Mouse (Mus musculus) spleen, embryonic (tissue): Measurements from ENCODE around the gene Itgam.
"Not testable (repeated sequence)": the region's sequence is repeated elsewhere in the genome, so short reads cannot be mapped to it uniquely, and the experiment has no call there.

Source experiments
- CTCF ChIA-PET: fragments of 350-600 bp; sonication (Branson Sonifier 250); formaldehyde crosslinking; loops from one replicate; lab custom pipeline; 2022; lab: Charles Lee

Gene Itgam

DNA sequence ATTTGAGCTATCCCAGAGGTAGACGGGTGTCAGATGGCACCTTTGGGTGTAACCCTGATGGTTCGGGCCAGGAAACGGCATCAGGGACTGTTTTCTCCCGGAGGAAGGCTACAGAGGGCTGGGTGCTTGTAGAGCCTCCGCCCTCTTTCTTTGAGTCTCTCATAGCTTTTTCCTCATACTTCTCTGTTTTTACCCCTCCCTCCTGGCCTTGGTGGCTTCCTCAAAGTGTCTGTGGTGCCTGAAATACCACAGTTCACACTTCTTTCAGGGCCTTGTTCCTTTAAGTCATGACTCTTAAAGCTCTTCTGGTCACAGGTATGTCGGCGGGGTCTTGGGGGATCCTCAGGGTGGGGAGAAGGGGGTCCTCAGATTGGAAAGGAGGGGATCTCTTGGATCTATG lies at the start of gene Itgam, which contains the start of gene Gm49368:
Gene Itgam, plus strand, starts transcription at position 185 of the 400 bp plus-strand sequence.
Gene Gm49368, plus strand, starts transcription at position 228 of the 400 bp plus-strand sequence.
- CTCF ChIA-PET, result interaction anchor here (0.6 kb wide), 3 partner anchors 40 to 222 kb away, joined by 3 read pairs; no protein-coding TSS in a partner anchor

DNA sequence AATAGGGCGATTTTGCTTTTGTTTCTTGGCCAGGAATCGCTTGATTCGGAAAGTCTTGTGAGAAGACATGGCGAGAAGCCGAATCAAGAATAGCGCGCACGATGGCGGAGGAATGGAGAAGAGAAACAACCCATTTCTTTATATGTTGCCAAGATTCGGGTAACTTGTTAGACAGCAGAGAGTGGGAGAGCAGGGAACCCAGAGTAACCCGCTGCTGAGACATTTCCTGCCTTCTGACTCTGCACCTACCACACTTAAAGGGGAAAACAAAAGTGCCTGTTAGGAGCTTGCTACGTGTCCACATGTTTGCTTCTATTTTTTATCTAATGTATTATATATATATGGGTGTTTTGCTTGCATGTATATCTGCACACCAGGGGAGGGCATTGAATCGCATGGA lies 49.3 kb upstream of the Itgam start:
- CTCF ChIA-PET, result no interaction called here

DNA sequence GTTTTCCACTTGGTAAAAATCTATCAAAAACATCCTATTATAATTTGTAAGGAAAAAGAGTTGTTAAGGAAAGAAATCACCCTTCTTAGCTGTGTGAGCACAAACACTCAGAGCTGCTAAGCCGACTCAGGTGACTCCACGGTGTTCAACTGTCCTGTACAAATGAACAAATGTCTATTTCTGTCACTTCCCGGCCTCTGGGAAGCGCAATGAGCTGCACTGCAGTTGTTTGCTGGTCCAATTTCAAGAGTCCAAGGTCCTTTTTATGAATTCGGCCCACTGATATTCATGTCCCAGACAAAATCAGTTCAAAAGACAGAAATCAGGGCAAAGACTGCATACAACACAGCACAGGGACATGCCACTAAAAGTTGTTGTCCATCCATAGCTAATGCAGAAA lies 46.3 kb upstream of the Itgam start:
- CTCF ChIA-PET, result not testable (repeated sequence)

DNA sequence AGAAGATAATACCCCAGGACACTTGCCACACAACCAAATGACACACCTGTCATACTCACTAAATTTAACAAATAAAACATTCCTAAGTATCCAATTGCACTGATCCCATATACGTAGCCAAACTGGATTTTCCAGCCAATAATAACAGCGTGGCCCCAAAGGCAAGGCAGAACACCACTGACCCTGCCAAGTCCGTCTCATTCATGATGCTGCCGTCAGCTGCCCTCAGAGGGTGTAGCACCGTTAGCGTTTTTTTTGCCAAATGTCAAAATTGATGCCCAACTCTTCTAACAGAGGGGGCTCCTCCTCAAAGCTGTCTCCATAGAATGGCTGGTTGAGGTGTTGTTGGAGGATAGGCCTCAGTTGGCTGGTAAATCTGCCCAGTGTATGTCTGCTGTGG lies 45.8 kb upstream of the Itgam start:
- CTCF ChIA-PET, result interaction anchor here (0.6 to 0.7 kb wide), 2 partner anchors 41 to 550 kb away, joined by 3 read pairs; no protein-coding TSS in a partner anchor

DNA sequence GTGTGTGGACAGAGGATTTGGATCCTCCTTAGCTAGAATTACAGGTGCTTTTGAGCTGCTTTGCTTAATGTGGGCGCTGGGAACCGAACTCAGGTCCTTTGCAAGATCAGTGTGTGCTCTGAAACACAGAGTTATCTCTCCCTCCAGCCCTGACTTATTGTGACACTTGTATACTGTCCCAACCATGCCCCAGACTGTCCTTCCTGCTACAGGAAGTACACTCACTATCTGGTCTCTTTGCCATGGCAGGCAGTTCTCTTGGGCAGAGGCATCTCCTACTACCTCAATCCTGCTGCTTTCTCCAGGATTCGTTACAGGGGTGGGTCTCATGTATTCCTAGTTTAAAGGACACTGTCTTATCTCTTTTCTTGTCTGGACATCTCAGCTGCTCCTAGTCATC lies 44.2 kb upstream of the Itgam start:
- CTCF ChIA-PET, result no interaction called here

DNA sequence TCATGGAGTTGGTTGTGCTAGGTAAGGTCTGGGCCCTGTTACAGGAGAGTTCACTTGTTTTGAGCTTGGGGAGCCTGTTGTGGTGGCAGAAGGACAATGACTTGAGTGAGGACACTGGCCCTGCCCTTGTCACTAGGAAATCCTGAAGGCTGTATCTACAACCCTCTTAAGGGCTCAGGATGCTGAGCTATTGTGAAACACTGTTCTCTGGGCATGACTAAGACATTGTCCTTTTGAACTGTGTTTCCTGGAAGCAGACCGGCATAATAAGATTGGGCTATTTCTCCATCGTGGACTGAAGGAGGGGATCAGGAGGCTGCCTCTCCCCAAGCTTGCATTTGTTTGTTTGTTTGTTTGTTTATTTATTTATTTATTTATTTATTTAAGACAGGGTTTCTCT lies 43.3 kb upstream of the Itgam start:
- CTCF ChIA-PET, result interaction anchor here (0.5 kb wide), 1 partner anchor 224 kb away, joined by 4 read pairs; no protein-coding TSS in a partner anchor

DNA sequence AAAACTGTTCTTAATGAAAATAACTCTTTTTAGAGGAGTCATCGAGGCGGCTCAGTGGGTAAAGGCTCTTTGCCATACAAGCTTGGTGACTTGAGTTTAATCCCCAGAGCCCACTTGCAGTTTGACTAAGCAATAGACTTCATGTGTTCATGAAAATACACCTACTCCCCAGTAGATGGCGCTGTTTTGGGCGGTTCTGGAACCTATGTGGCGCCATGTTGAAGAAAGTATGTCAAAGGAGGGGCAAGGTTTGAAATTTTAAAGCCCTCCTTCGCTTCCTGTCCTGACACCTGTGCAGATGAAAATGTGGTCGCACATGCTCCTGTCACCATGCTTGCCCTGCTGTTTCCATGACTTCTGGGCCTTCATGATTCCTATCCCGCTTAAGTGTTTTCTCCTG lies 39.5 kb upstream of the Itgam start:
- CTCF ChIA-PET, result interaction anchor here (0.5 kb wide), 1 partner anchor 39 kb away, joined by 3 read pairs; the partner anchor contains the start of genes Gm49368 and Itgam

DNA sequence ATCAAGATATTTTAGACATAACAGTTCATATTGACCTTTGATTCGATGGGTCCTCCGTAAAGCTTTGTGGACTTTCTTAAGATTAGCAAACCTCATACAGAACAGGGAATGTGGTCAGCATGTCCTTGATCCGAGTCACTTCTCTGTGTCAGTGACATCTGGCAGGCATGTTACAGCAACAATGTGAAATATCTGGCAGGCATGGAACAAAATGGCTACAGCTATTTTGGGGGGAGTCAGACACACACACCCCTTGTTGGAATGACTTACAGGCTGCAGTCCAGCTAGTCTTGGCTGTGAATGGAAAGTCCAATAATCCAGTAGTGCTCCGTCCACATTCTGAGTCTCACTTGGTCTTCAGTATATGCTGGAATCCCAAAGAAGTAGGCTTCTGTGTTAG lies 38.9 kb upstream of the Itgam start:
- CTCF ChIA-PET, result no interaction called here

DNA sequence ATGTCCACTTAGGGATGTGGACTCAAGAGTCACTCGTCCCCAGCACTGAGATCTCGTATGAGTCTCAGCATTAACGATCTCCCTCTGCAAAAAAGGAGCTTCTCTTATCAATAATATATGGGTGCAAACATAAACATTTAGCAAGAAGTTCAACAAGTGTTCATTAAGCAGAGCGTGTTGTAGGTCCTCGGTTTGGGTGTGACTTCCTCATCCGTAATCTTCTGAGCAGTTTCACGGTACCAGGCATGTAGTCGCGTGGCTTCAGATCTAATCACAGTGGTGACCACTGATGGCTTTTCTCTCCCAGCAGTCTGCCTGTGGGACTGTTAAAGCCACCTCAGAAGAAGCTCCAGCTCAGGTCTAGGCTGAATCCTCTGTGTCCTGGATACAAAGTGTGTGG lies 38.1 kb upstream of the Itgam start:
- CTCF ChIA-PET, result no interaction called here

DNA sequence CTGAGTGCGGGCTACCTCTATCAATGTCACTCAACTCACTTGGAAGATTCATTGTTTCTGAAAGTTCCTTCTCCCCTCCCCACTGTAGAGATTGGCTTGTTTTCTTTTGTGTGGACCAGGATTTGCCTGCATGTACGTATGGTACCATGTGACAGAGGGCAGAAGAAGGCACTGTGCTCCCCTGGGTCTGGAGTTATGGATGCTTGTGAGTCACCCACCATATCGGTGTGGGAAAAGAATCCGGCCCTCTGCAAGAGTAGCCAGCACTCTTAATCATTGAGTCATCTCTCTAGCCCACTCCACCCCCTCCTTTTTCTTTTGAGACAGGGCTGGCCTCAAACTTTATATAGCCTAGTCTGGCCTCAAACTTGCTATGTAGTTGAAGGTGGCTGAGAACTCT lies 37.5 kb upstream of the Itgam start:
- CTCF ChIA-PET, result interaction anchor here (0.6 kb wide), 1 partner anchor 42 kb away, joined by 5 read pairs; no protein-coding TSS in a partner anchor

DNA sequence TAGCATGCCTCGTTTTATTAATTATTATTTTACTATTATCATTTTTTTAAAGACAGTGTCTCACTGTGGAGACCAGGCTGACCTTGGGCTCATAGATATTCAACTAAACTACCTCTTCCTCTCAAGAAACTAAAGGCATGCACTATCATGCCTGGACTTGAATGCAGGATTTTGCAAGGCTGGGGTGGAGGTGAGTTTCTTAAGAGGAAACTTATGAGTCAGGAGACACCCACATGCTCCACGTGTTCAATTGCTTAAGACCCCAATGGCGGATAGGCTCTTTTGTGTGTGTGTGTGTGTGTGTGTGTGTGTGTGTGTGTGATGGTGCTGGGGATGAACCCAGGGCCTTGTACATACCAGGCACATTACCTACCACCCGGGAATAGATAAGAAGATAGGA lies 37.1 kb upstream of the Itgam start:
- CTCF ChIA-PET, result interaction anchor here (0.6 kb wide), 1 partner anchor 42 kb away, joined by 5 read pairs; no protein-coding TSS in a partner anchor

DNA sequence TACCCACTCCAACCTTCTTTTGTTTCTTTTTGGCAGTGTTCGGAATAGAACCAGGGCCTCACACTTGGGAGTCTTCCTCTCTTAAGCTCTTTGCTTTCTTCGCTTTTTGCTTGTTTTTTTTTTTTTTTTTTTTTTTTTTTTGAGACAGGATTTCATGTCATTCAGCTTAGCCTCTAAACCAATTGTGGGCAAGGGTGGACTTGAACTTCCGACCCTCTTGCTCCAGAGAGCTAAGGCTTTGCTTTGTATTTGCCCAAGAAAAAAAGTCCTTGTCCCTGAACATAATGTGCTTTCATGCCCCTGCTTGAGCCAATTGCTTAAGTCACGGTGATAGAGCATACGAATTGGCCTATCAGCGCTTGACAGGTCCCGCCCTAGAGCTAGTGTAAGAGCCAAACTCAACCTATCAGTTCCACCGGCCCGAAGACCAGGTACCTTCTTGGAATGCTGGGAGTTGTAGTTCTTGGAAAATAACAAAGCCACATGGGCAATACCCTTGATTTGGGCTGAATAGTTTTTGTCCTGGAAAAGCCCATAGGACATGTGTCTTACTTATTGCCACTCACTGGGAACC lies 30.9 kb upstream of the Itgam start:
- CTCF ChIA-PET, result no interaction called here

DNA sequence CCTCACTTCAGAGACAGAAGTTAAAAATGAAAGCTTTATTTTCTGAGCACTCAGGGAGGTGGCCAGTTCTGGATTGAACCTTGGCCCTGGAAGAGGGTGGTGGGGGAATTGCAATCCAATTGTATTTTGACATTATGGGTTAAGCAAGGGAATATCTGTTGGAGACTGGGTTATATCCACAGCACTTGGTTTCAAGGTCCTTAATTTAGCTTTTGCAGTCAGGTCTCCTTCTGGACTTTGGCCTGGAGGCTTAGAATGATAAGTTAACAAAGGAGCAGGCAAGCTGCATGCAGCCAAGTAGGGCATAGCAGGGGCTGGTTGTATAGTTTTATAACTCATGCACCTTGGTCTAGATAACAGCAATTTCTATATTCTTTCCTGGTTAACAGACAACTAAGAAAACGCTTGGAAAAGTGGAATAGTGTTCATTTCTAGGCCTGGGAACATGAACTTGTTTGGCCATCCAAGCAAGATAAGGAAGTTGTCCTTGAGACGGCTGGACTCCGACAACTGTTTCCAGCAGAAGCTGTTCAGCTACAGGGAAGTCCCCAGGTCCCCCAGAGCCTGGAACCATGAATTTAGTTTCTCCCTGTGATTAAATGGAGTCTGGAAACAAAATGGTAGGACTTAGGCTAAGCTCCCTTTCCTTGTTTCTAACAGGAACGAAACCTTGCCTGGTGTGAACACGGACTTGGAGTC lies 30.0 kb upstream of the Itgam start:
- CTCF ChIA-PET, result no interaction called here

DNA sequence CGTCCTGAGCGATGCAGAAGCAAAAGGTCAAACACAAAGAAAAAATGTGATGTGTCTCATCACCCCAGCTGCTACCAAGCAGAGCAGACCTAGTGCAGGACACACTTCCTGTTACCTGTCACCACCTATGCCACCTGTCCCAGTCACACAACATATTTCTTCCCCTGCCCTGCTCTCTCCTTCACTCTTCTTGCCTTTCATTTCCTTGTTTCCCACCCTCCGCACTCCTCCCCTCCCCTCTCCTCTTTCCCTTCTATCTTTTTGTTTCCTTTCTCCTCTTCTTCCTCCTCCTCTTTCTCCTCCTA lies 29.5 kb upstream of the Itgam start:
- CTCF ChIA-PET, result no interaction called here

DNA sequence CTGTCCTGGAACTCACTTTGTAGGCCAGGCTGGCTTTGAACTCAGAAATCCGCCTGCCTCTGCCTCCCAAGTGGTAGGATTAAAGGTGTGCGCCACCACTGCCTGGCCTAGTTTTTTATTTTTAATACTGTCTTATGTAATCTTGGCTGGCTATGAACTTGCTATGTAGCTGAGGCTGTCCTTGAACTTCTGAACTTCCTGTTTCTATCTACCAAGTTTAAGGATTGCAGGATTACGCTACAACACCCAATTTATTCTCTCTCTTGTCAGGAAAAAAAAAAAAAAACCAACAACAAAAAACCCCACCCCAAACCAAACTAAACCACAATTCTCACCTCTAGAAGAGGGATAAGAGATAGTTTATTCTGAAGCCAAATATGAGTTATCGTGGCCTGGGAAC lies 28.8 kb upstream of the Itgam start:
- CTCF ChIA-PET, result interaction anchor here (0.6 kb wide), 1 partner anchor 92 kb away, joined by 5 read pairs; no protein-coding TSS in a partner anchor

DNA sequence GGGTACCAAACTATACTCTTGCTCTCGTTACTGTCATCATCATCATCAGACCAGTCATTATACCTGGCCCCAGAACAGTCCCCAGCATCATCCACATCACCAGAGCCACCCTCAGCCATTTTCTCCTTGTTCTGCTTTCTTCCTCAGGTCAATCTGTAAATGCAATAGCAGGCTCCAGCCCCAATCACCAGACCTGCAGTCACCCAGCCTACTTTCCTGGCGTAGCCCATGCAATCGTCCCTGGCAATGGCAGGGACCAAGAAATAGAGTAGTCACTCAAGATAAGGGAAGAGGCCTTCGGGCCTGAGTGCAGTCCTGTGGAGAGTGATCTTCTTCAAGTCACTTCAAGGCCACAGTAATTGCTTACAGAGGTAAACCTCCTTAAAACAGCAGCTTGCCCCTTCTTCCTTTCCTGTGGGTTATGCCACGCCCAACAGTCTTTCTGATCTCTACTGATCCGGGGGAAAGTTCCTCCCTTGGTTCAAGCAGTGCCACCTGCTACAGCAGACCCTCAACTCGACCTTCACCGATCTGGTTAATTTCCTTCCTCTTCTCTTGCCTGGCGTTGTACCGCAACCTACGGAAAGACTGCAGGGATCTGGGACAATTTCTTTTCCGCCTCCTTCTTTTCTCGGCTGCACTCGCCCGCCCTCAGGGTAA lies 20.1 kb upstream of the Itgam start:
- CTCF ChIA-PET, result not testable (repeated sequence)

DNA sequence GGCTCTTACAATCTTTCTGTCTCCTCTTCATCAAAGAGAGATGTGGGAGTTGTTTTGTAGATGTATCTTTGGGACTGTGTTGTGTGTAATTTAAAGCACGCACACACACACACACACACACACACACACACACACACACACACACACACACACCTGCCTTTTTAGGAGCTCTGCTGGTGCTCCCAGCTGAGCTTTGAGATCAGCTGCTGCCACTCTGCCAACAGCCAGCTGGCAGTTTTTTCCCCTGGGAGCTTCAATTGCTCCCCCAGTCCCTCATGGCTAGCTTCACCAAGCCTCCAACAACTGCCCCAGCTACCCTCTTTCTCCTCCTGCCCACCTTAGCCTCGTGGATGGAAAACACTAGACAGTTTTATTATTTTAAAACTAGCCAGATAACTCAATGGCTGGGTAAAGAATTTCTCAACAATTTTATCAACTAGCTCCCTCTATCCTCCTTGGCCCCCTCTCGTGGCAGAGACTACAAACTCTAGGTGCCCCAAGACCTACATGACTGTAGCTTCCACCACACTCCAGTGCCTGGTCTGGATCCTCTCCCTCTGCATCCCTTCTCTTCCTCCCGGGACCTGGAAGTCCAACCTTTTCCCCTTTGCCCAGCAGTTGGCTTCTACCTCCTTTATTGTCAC lies 18.2 kb upstream of the Itgam start:
- CTCF ChIA-PET, result interaction anchor here (0.6 to 1.0 kb wide), 3 partner anchors 10 to 1625 kb away, joined by 4 to 9 read pairs (median 8); no protein-coding TSS in a partner anchor

DNA sequence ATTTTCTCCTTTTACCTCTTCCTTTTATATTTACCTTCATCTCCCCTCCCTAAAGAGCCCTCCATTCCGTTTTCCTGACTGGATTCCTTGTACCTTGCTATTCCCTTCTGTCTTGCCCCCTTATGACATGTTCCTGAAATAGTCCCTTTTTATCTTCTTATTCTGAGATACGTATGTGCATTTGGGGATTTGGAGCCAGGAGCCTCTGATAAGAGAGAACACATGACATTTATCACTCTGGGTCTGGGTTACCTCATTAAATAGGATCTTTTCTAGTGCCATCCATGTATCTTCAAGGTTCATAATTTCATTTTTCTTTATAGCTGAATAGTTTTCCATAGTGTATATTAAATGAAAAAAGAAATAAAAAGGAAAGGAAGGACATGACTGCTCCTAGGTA lies 16.8 kb upstream of the Itgam start:
- CTCF ChIA-PET, result interaction anchor here (1.0 kb wide), 1 partner anchor 12 kb away, joined by 3 read pairs; no protein-coding TSS in a partner anchor

DNA sequence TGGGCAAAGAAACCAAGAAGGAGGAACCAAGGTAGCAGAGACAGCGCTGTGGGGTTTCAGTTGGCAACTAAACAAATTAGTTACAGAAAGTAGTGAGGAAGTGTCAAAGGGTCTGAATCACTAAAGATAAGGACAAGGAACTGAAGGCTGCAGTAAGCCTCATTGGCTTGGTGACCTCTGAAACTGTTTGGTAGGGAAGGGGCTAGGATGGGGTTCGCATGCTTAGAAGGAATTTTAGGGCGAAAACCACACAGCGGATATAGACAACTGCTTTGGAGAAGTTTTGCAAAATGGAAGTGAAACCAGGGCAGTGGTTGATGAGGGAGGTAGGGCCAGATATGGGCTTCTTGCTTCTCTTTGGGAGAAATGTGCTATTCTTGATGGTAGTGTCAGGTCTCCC lies 13.6 kb upstream of the Itgam start:
- CTCF ChIA-PET, result no interaction called here

DNA sequence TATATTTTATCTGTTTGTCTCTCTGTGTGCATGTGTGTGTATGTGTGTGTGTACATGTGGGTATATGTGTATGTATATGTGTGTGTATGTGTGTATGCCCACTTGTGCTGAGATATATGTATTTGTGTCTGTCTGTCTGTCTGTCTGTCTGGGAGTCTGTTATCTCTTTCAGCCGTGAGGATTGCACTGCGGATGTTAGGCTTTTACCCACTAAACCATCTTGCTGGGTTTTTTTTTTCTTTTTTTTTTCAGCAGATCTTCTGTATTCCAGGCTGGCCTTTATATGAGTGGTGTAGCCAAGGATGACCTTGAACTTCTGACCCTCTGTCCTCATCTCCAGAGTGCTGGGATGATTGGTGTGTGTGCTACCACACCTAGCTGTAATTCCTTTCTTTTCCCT lies 13.2 kb upstream of the Itgam start:
- CTCF ChIA-PET, result no interaction called here

DNA sequence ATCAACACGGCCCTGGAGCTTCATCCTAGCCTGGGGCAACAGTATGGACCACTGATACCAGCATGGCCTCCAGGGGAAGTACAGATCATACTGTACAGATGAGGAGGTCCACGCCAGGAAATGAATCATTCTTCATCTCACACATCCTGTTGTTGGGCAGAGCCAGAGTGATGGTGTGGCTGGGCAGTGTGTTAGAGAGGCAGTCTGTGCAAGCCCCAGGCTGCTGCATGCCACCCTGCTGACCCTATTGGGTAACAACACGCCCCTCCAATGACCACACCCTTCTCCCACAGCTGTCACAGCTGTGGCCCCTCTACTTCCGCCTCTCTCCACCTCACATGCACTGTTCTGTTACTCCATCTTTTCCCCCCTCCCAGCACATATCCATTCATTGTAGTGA lies 11.7 kb upstream of the Itgam start:
- CTCF ChIA-PET, result interaction anchor here (0.7 kb wide), 1 partner anchor 28 kb away, joined by 3 read pairs; no protein-coding TSS in a partner anchor

DNA sequence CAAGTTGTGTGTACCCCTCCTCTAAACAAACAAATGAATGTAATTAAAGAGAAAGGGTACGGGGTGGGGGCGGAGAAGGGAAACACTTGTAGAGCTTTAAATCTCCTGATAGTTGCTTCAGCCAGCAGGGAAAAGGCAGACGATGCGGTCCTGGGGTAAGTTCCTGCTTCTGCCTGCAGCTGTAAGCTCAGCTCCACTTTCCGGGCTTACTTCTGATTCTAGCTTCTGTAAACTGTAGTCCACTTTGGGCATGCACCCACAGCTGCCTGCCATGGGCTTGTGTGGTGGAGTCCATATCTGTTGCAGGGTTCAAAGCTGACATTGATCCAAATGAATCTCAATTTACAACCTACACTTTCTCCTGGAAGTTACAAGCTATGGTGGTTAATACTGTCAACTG lies 9.4 kb upstream of the Itgam start:
- CTCF ChIA-PET, result interaction anchor here (0.5 to 1.7 kb wide), 2 partner anchors 8 to 9 kb away, joined by 5 to 9 read pairs; no protein-coding TSS in a partner anchor
